Mouse (Mus musculus) Patski (cell line): ENCODE measurements around the gene Zfp2. TPM values are rescaled to one million over a fixed set of nuclear protein-coding genes. Genes with fewer than 3 reads are reported as not detected.

Experiments used
- ATAC-seq: fragments of 100-300 bp; one replicate; pipeline ENCODE4 v1.8.0; 2021
- CTCF ChIA-PET: fragments of 350-600 bp; sonication (Branson Sonifier 250); formaldehyde crosslinking; loops from one replicate; lab custom pipeline; 2022; ENCODE audit warnings: inconsistent platforms; lab: Charles Lee
- POLR2A ChIA-PET: fragments of 350-600 bp; sonication (Branson Sonifier 250); formaldehyde crosslinking; loops from one replicate; lab custom pipeline; 2022; ENCODE audit warnings: antibody characterized with exemption, inconsistent platforms; lab: Charles Lee
- DNase-seq: peaks from one replicate; pipeline ENCODE4 v3.0.0-alpha.2; 2011; ENCODE audit warnings: low read depth, low spot score
- H3K27me3 ChIP-seq: fragments of 371-371 bp; one replicate; pipeline ENCODE4 v1.5.1; 2021
- CTCF ChIP-seq: fragments of 100-300 bp; IDR thresholded peaks from one replicate; pipeline ENCODE4 v1.5.1; 2021
- in situ Hi-C: fragments of 300-500 bp; cut with MboI; formaldehyde crosslinking; loops from 3 replicates; pipeline ENCODE4 v1.11.1; 2018; ENCODE audit warnings: low pct_unique_long_range_greater_than_20kb, mixed read lengths
- polyA plus RNA-seq: library from polyadenylated mRNA; unstranded; gene quantifications from one replicate; pipeline ENCODE4 v1.2.3, GENCODE M21; 2021

Zfp2 gene
- 10.7 TPM for polyA plus RNA-seq

- in situ Hi-C loops, result no loop called here
- ATAC-seq (peak; percentile 100), DNase-seq (peak; percentile 60)
- peak; percentile 89 for TF ChIP-seq CTCF
- ChIA-PET CTCF (interaction anchor here (1.1 to 2.7 kb wide), 6 partner anchors 9 to 36 kb away, joined by 3 to 10 read pairs (median 4); partner anchors contain the start of gene Zfp354b), POLR2A (interaction anchor here (0.7 kb wide), 1 partner anchor 83 kb away, joined by 5 read pairs; no protein-coding TSS in a partner anchor)
- H3K27me3 ChIP-seq, result no peaks in the 10 kb centered on the region
Measured at GRCm38 (mm10) chr11:50915671-50916320, at the start of gene Zfp2. TSS of gene Zfp2 (minus strand) at chr11:50916165.

- ATAC-seq (no peak), DNase-seq (no peak)
- peaks cover 59% of the 10 kb centered on the region for H3K27me3 ChIP-seq
- no peak for TF ChIP-seq CTCF
- CTCF ChIA-PET, result no interaction called here
- in situ Hi-C loops, result no loop called here
- POLR2A ChIA-PET, result no interaction called here
Measured at GRCm38 (mm10) chr11:50964886-50965285, 48.9 kb upstream of the Zfp2 start.

GRCm38 (mm10) chr11:50953665-50954064 lies 37.7 kb upstream of the Zfp2 start, which contains the start of gene Prop1:
TSS of gene Prop1 (minus strand) at chr11:50953765.
- CTCF ChIA-PET, result interaction anchor here (1.4 kb wide), 1 partner anchor 13 kb away, joined by 3 read pairs; no protein-coding TSS in a partner anchor
- POLR2A ChIA-PET, result no interaction called here
- no peak for DNase-seq
- in situ Hi-C loops, result no loop called here
- H3K27me3 ChIP-seq, result peaks cover 33% of the 10 kb centered on the region
- TF ChIP-seq CTCF, result no peak
- no peak for ATAC-seq

DNA sequence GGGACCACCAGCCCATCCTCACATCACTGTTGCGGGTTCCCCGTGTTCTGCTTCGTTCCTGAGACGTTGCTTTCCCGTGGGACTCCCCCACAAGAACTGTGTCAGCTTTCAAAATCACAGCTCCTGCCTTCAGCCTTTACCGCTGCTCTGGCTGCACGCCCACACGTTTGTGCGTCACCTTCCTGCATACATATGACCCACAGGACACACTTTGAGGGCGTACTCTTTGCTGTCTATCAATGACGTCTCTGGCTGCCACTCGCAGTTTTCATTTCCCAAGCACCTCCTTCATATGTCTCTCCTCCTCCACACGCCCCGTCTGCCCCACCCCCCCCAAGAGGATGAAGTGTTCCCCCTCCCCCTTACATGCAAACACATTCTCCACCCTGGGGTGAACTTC lies 36.3 kb upstream of the Zfp2 start:
- ChIA-PET CTCF (no interaction called here), POLR2A (no interaction called here)
- in situ Hi-C loops, result no loop called here
- DNase-seq (no peak), ATAC-seq (no peak)
- H3K27me3 ChIP-seq, result peaks cover 33% of the 10 kb centered on the region
- no peak for TF ChIP-seq CTCF

DNA sequence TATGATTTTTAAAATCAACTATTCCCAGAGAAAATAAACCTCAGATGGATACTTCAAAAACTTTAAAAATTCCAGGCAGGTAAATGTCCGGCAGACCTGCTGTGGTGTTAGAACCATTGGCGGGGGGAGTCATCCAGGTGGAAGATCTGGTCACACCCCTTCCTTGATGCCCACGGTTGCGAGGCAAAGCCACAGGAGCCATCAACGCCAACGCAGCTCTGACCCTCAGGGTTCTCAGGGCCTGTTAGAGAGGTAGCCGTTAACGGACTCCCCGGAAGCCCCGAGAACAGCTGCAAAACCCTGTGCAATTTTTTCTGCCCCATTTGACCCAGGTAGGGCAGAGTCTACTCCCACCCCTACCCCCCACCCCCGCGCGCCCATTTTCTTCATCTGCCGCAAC lies 27.5 kb upstream of the Zfp2 start, which contains the start of gene 4933414I15Rik:
4933414I15Rik (minus strand) TSS at position 260 of the 400 bp plus-strand sequence.
- ChIA-PET CTCF (no interaction called here), POLR2A (no interaction called here)
- in situ Hi-C loops, result loop anchor here (10.0 kb wide), 1 partner anchor 591 kb away; no protein-coding TSS in a partner anchor
- ATAC-seq (no peak), DNase-seq (no peak)
- no peak for TF ChIP-seq CTCF
- peaks cover 17% of the 10 kb centered on the region for H3K27me3 ChIP-seq

DNA sequence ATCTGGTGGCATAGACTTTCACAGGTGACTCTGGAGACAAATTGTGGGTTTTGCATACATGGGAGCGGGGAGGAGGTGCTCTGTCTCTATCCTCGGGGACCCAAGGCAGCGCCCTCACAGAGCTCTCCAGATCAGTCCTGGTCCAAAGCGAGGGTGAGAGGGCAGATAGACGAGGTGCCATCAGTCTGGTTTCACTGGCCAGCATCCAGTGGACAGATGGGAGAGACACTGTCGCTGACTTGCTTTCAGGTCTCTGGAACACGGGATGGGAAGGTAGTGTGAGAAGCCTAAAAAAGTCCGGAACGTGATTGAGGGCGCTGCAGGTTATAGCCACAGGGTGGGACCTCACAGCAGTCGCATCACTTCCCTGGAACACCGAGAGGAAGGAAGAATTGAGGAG lies 26.4 kb upstream of the Zfp2 start:
- in situ Hi-C loops, result loop anchor here (10.0 kb wide), 1 partner anchor 592 kb away; no protein-coding TSS in a partner anchor
- TF ChIP-seq CTCF, result no peak
- POLR2A ChIA-PET, result no interaction called here
- ATAC-seq (no peak), DNase-seq (no peak)
- CTCF ChIA-PET, result no interaction called here
- H3K27me3 ChIP-seq, result peaks cover 10% of the 10 kb centered on the region

DNA sequence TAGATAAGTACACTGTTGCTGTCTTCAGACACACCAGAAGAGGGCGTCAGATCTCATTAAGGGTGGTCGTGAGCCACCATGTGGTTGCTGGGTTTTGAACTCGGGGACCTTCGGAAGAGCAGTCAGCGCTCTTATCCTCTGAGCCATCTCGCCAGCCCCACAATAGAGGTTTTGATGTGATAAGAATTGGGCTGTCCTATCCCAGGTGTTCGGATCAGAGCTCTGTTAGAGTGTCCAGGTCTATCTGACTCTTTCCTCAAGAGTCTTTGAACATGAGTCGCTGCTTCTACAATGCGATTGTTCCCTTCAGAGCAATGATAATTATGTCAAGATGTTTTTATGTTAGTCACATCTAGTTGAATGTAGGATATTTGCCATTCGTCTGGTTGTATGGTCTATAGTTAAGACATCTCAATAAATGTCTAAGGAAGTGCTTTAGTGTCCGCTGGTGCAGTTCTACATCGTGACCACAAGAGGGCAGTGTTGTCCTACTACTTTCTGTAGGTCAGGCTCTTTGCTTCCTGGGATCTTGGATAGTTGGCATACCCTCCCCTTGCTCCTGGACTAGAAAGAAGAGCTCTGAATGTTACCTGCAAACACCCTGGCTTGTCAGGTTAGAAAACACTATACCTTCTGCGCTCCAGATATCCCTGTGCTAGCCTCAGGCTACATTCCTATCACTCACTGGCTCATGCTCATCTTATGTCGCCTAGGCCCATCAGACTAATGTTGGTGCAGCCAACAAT lies 23.8 kb upstream of the Zfp2 start:
- peaks cover 8% of the 10 kb centered on the region for H3K27me3 ChIP-seq
- no peak for DNase-seq
- peak; percentile 89 for TF ChIP-seq CTCF
- CTCF ChIA-PET, result interaction anchor here (0.6 to 1.2 kb wide), 9 partner anchors 9 to 600 kb away, joined by 3 to 4 read pairs (median 3); partner anchors contain the start of gene Prop1
- POLR2A ChIA-PET, result interaction anchor here (0.9 kb wide), 2 partner anchors 8 to 324 kb away, joined by 3 read pairs; partner anchors contain the start of gene Zfp354b
- peak; percentile 66 for ATAC-seq
- in situ Hi-C loops, result loop anchor here (5.0 to 10.0 kb wide), 3 partner anchors 118 to 595 kb away; partner anchors contain the start of genes BC049762, Clk4 and Zfp354a

- no peak for DNase-seq
- POLR2A ChIA-PET, result interaction anchor here (0.9 kb wide), 1 partner anchor 325 kb away, joined by 3 read pairs; no protein-coding TSS in a partner anchor
- in situ Hi-C loops, result loop anchor here (5.0 to 10.0 kb wide), 2 partner anchors 119 to 326 kb away; partner anchors contain the start of genes BC049762, Clk4 and Zfp354a
- H3K27me3 ChIP-seq, result peaks cover 4% of the 10 kb centered on the region
- TF ChIP-seq CTCF, result no peak
- ATAC-seq, result no peak
- CTCF ChIA-PET, result no interaction called here
Measured at GRCm38 (mm10) chr11:50938435-50938834, 22.5 kb upstream of the Zfp2 start.

DNA sequence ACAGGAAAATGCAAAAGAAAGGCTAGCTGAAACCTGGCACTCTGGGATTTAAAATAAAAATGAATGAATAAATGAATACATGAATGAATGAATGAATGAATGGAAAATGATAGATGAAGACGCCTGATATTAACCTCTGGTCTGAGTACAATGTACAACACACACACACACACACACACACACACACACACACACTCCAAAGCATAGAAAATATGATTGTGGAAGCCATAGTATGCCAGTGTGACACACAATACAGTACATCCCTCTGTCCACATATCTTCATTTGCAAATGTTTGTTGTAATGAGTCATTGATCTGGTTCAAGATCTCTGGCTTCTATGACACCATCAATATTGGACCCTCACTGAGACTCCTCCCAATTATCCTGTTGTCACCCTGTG lies 16.1 kb upstream of the Zfp2 start:
- CTCF ChIA-PET, result interaction anchor here (1.6 kb wide), 1 partner anchor 16 kb away, joined by 8 read pairs; the partner anchor contains the start of gene Zfp2
- TF ChIP-seq CTCF, result no peak
- no peaks in the 10 kb centered on the region for H3K27me3 ChIP-seq
- ATAC-seq (no peak), DNase-seq (no peak)
- POLR2A ChIA-PET, result interaction anchor here (0.9 kb wide), 1 partner anchor 8 kb away, joined by 3 read pairs; no protein-coding TSS in a partner anchor
- in situ Hi-C loops, result loop anchor here (10.0 kb wide), 1 partner anchor 333 kb away; the partner anchor contains the start of genes BC049762 and Clk4

- ATAC-seq (peak; percentile 85), DNase-seq (peak; percentile 49)
- ChIA-PET POLR2A (interaction anchor here (0.9 kb wide), 1 partner anchor 9 kb away, joined by 3 read pairs; no protein-coding TSS in a partner anchor), CTCF (interaction anchor here (1.6 kb wide), 1 partner anchor 15 kb away, joined by 8 read pairs; the partner anchor contains the start of gene Zfp2)
- in situ Hi-C loops, result loop anchor here (10.0 kb wide), 1 partner anchor 333 kb away; the partner anchor contains the start of genes BC049762 and Clk4
- no peak for TF ChIP-seq CTCF
- H3K27me3 ChIP-seq, result no peaks in the 10 kb centered on the region
Measured at GRCm38 (mm10) chr11:50931451-50931866, 15.5 kb upstream of the Zfp2 start, which contains the start of gene Zfp354b. TSS of gene Zfp354b (minus strand) at chr11:50931633.
